Mouse (Mus musculus): ENCODE data around the gene Thap2. TPM values are rescaled to one million over a fixed set of nuclear protein-coding genes. Genes with fewer than 3 reads are reported as not detected.

Thap2 gene
- total RNA-seq (2023) = 7.2 to 9.4 TPM (median 7.4 TPM) in 4 replicates

DNA sequence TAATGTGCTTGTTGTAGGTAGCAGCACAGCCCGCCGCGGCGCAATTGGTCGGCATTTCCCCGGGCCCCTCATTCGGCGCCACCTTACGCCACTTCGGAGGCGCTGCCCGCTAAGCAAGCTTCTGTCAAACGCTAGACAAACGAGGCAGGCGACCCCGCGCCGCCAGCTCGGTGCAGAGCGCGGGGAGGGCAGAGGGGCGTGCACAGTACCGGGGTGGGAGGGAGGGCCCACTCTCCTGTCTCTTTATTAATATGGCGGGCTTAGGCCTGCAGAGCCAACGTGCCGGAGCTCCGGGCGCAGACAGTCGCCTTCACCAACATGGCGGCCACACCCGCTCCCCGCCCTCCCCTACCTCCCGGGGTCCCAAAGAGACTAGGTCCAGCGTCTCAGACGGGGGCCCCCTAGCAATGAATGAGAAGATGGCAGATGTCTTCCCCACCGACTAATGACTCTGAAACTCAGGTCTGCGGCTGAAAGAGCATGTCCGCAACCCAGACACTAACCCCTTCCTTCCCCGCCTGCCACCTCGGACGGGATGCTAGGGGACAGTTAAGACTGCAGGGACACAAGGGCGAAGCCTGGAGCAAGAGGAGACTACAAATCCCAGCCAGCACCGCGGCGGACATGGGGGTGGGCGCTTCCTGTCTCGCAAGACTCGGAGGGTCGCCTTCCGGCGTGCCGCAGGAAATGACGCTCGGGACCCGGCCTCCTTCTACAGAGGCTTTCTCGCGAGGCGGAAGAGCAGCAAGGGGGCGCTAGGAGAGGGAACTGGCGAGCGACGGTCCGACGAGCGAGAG, at the start of gene Thap2, which contains the start of gene Zfc3h1:
Gene Thap2, minus strand, starts transcription at position 223 of the 797 bp plus-strand sequence.
Gene Zfc3h1, plus strand, starts transcription at position 739 of the 797 bp plus-strand sequence.

DNA sequence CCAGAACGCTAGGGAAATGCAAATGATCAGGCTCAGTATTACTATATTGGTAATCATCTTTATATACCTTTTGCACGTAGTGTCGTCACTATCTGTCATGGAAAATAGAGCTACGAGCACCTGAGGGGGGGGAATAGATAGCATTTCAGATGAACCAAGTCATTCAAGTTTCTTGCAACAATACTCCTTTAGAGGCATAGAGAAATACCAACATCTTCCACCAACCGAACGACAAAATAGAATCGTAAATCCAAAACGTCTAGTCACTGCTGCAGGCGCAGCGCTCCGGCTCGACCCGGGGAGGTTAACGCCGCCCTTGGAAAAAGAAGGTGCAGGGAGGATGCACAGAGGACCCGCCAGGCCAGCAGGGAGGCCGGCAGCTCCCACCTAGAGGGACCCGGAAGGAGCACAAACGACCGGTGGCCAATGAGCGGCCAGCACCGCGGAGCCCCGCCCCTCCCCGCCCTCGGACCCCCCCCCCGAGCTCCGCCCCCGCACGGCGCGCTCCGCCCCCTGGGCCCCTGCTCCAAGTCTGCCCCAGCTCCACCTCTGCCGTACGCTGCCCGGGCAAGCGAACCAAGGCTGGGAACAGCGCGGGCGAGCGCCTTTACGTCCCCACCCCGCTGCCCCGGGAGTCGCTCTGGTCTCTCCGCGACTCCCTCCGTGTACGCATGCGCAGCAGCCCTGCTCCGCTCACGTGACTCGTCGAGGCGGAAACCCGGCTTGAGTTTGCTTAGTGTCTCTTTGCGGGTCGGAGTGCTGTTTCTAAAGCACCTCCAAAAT, 22.2 kb downstream of the Thap2 start, which contains the start of gene Tmem19:
Gene Tmem19, minus strand, starts transcription at position 662 of the 783 bp plus-strand sequence.

Other genes starting within 250 kb of the Thap2 start
- not detected in 4 replicates for gene Tph2, start 199.4 kb downstream of the Thap2 start, total RNA-seq (2023)
- gene Tbc1d15, start 133.0 kb downstream of the Thap2 start, total RNA-seq (2023) = 135 to 155 TPM (median 147 TPM) in 4 replicates
- 83.4 to 95.0 TPM (median 91.3 TPM) in 4 replicates for gene Rab21, start 68.8 kb downstream of the Thap2 start, total RNA-seq (2023)
- gene Tmem19, start 21.9 kb downstream of the Thap2 start, total RNA-seq (2023) = 24.5 to 29.4 TPM (median 28.0 TPM) in 4 replicates
- gene Zfc3h1, start 516 bp upstream of the Thap2 start, total RNA-seq (2023) = 69.1 to 77.5 TPM (median 73.7 TPM) in 4 replicates
- not detected in 4 replicates for gene A930009A15Rik, start 185.5 kb upstream of the Thap2 start, total RNA-seq (2023)
- 0.63 to 1.8 TPM (median 0.75 TPM) in 4 replicates for gene Lgr5, start 203.3 kb upstream of the Thap2 start, total RNA-seq (2023)

Measured in B cell, adult 62 days (primary cell).